Mouse (Mus musculus) small intestine, adult 10 weeks (tissue): ENCODE measurements around the gene Olfr1184. TPM values are rescaled to one million over a fixed set of nuclear protein-coding genes. Genes with fewer than 3 reads are reported as not detected.

Experiments used
- polyA plus RNA-seq: library from polyadenylated mRNA; stranded (reverse); fragments of 350-450 nt; fragmentation: Illumina TruSeq; extraction: RNeasy Lipid Tissue Mini Kit (QIAGEN cat#74804); gene quantifications from one replicate; pipeline ENCODE4 v1.2.3, GENCODE M21; 2014; ENCODE audit warnings: low replicate concordance

The Olfr1184 gene
- not detected for polyA plus RNA-seq

DNA sequence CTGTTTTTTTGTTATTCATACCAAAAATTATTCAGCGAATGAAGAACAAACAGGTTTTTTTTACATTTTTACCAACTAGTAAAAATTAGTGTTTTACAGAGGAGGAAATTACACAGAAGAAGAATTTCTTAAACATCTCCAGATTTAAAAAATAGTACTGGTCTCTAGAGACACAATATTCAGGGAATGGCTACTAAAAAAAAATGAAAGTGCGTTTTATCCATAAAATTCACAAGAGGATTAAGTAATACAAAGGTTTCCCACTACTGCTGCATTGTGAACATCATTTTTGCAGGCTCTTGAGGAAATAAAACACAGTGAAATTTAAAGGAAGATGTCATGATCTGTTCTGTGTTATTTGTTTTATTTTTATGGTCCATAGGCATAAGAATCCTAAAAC, at the start of gene Olfr1184:
Gene Olfr1184 (plus strand): TSS at position 301 of the 400 bp plus-strand sequence.

DNA sequence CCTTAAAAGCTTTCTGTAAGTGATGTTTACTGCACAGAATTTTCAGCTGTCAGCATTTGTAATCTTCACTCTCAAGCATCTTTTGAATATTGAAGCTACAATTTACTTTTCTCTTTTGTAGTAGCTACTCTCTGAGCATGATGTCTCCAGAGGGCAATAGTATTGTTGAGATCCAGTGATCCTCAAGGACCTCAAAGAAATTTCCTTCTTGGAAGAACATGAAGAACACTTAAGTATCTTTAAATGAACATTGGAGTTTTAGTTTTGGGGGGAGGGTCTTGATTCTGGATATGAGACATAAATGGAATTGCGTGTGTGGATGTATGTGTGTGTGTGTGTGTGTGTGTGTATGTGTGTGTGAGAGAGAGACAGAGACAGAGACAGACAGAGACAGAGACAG, 34.4 kb upstream of the Olfr1184 start, which contains the start of gene Gm13757:
Gene Gm13757 (minus strand): TSS at position 101 of the 400 bp plus-strand sequence.

DNA sequence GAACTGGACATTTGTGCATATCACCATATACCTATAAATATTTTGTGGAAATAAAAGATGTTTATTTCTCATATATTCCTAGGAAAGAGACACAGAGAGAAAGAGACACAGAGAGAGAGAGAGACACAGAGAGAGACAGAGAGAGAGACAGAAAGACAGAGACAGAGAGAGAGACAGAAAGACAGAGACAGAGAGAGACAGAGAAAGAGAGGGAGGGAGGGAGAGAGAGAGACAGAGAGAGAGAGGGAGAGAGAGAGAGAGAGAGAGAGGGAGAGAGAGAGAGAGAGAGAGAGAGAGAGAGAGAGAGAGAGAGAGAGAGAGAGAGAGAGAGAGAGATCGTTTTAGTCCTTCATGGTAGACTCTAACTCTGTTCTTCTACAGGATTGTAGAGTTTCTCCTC, 28.8 kb upstream of the Olfr1184 start, which contains the start of gene Olfr1183:
Gene Olfr1183 (plus strand): TSS at position 301 of the 400 bp plus-strand sequence.

DNA sequence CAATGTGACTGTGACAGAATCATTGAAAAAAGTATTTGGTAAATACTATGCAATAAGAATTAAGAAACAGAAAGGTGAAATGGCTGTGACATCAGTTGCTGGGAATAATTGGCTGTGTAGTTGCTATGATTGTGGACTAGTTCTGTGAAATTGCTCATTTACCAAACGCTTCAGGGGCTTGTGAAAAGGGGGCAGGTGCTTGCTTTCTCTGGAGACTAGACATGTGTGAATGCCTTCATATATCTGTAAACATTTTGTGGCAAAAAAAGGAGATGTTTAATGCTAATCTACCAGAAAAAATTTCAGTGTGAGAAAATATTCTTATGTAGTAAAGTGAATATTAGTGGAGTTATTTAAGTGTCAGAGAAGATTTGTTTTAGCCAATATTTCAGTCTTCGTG, 9.6 kb downstream of the Olfr1184 start, which contains the start of gene Olfr1185-ps1:
Gene Olfr1185-ps1 (plus strand): TSS at position 301 of the 400 bp plus-strand sequence.

DNA sequence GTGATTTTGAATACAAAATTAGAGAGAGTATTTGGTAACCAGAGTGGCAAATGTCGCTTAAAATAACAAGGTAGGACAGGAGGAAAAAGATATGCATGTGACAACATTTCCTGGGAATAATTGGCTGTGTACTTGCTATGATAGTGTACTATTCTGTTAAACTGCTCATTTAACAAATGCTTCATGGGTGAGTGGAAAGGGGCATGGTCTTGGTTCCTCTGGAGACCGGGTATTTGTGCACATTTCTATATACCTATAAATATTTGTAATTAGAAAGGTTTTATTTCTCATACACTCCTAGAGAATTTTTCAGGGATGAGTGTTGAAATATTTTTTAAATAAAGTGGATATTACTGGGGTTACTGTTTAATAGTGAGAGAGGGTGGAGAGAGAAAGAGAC, 34.9 kb downstream of the Olfr1184 start, which contains the start of gene Olfr1186:
Gene Olfr1186 (plus strand): TSS at position 301 of the 400 bp plus-strand sequence.

Other genes starting within 250 kb of the Olfr1184 start
- not detected for gene Olfr1173, start 203.7 kb upstream of the Olfr1184 start, polyA plus RNA-seq
- not detected for gene Olfr1174-ps, start 168.5 kb upstream of the Olfr1184 start, polyA plus RNA-seq
- not detected for gene Olfr1175-ps, start 156.4 kb upstream of the Olfr1184 start, polyA plus RNA-seq
- not detected for gene Olfr1176, start 146.9 kb upstream of the Olfr1184 start, polyA plus RNA-seq
- not detected for gene Olfr1177-ps, start 137.1 kb upstream of the Olfr1184 start, polyA plus RNA-seq
- gene Olfr1178, start 96.5 kb upstream of the Olfr1184 start, polyA plus RNA-seq: not detected
- gene Olfr1179, start 77.1 kb upstream of the Olfr1184 start, polyA plus RNA-seq: not detected
- gene Olfr1180, start 64.4 kb upstream of the Olfr1184 start, polyA plus RNA-seq: not detected
- gene Olfr1181, start 57.4 kb upstream of the Olfr1184 start, polyA plus RNA-seq: not detected
- not detected for gene Gm13757, start 34.5 kb upstream of the Olfr1184 start, polyA plus RNA-seq
- gene Olfr1183, start 28.7 kb upstream of the Olfr1184 start, polyA plus RNA-seq: not detected
- not detected for gene Olfr1185-ps1, start 9.7 kb downstream of the Olfr1184 start, polyA plus RNA-seq
- gene Olfr1186, start 35.0 kb downstream of the Olfr1184 start, polyA plus RNA-seq: not detected
- not detected for gene Olfr1188, start 73.3 kb downstream of the Olfr1184 start, polyA plus RNA-seq
- gene Olfr1189, start 102.9 kb downstream of the Olfr1184 start, polyA plus RNA-seq: not detected
- not detected for gene Olfr1191-ps1, start 156.9 kb downstream of the Olfr1184 start, polyA plus RNA-seq
- not detected for gene Olfr1192-ps1, start 164.9 kb downstream of the Olfr1184 start, polyA plus RNA-seq
- not detected for gene Olfr1193, start 192.0 kb downstream of the Olfr1184 start, polyA plus RNA-seq
- gene Olfr1195, start 205.6 kb downstream of the Olfr1184 start, polyA plus RNA-seq: not detected
- not detected for gene Olfr1196, start 221.0 kb downstream of the Olfr1184 start, polyA plus RNA-seq
- gene Olfr1197, start 248.8 kb downstream of the Olfr1184 start, polyA plus RNA-seq: not detected